Comparison of ENCODE assay signal across 7 mouse cellular contexts in the genomic region with DNA sequence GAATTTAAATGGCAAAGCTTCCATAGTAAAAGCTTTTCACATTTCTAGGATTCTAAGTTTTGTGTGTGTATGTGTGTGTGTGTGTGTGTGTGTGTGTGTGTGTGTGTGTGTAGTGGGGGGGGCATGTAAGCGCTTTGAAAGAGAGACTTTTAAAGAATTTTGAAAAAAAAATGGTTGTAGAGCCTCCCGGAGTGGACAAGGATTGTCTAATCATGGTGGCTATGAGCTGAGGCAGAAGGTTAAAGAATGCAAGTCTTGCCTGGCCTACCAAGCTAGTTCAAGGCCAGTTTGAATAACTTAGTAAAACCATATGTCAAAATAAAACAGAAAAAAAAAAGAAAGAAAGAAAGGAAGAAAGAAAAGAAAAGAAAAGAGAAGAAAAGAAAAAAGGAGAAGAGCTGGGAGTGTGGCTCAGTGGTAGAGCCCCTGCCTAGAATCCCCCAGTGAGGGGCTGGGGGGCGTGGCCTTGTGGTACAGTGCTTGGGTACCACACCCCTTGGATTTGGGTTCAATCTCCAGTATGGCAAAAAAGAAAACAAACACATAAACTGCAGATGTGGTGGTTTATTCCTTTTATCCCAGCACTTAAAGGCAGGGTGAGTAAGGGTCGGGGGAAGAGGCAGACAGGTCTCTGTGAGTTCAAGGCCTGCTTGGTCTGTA. TPM values are rescaled to one million over a fixed set of nuclear protein-coding genes. Genes with fewer than 3 reads are reported as not detected.
DNase-seq lines count a peak whose midpoint lies in the region; ATAC-seq and TF ChIP-seq lines count a peak whose summit lies in the region.

No protein-coding gene starts in this region.

- peak overlapping the region; percentile 80 for H3K4me2 ChIP-seq in lung, postnatal 0 days (replicated peaks; ENCODE audit: low read depth, low read length)
- peak overlapping the region; percentile 87 for H3K4me2 ChIP-seq in forebrain, embryonic 14.5 days (ENCODE audit: low read length)

- H3K9ac ChIP-seq in lung, postnatal 0 days (replicated peaks; ENCODE audit: low read depth) = no peak overlapping the region
- no peak overlapping the region for H3K9ac ChIP-seq in forebrain, embryonic 14.5 days (ENCODE audit: low read length)

- no peak for TF ChIP-seq EP300 in lung, postnatal 0 days (IDR thresholded peaks at IDR 0.05)

- peak overlapping the region; percentile 39; the same call in 1 of the 2 replicates for H3K4me3 ChIP-seq in lung, postnatal 0 days (ENCODE audit: low read depth, low read length)
- H3K4me3 ChIP-seq in lung, adult 2 months (replicated peaks; ENCODE audit: extremely low read depth, low read depth, low read length) = no peak overlapping the region
- peak overlapping the region; percentile 45 for H3K4me3 ChIP-seq in forebrain, embryonic 14.5 days (ENCODE audit: low read depth, low read length)
- H3K4me3 ChIP-seq in limb, embryonic 10.5 days = peak overlapping the region; percentile 65
- peak overlapping the region; percentile 71; the same call in 1 of the 2 replicates for H3K4me3 ChIP-seq in olfactory bulb, adult 2 months (ENCODE audit: insufficient read depth, low read depth, low read length)

- 86% methylated on average over 4 of the region's 4 CpGs for WGBS in lung, postnatal 0 days
- 94% methylated on average over 4 of the region's 4 CpGs for WGBS in lung, adult 2 months
- 86% methylated on average over 4 of the region's 4 CpGs for WGBS in forebrain, embryonic 14.5 days
- WGBS in limb, embryonic 10.5 days = 87% methylated on average over 4 of the region's 4 CpGs
- WGBS in olfactory bulb, adult 2 months = 84% methylated on average over 4 of the region's 4 CpGs

- H3K36me3 ChIP-seq in lung, postnatal 0 days (ENCODE audit: insufficient read depth, low read length) = peaks cover 15% of the 10 kb centered on the region; the same call in 1 of the 2 replicates
- no peaks in the 10 kb centered on the region for H3K36me3 ChIP-seq in forebrain, embryonic 14.5 days (ENCODE audit: control insufficient read depth, insufficient read depth, low read length)
- H3K36me3 ChIP-seq in limb, embryonic 10.5 days = peaks cover 8% of the 10 kb centered on the region; the same call in 1 of the 2 replicates

- TF ChIP-seq CTCF in lung, postnatal 0 days (IDR thresholded peaks at IDR 0.05) = no peak
- TF ChIP-seq CTCF in lung, adult 2 months (IDR thresholded peaks at IDR 0.05; ENCODE audit: insufficient read depth, low read length) = no peak
- no peak for TF ChIP-seq CTCF in olfactory bulb, adult 2 months (IDR thresholded peaks at IDR 0.05; ENCODE audit: insufficient read depth, low read depth, low read length)

- no peaks in the 10 kb centered on the region for H3K9me3 ChIP-seq in lung, postnatal 0 days (ENCODE audit: low read length)
- no peaks in the 10 kb centered on the region for H3K9me3 ChIP-seq in forebrain, embryonic 14.5 days (replicated peaks; ENCODE audit: control insufficient read depth, low read length)
- H3K9me3 ChIP-seq in limb, embryonic 10.5 days (replicated peaks) = no peaks in the 10 kb centered on the region

- peak overlapping the region; percentile 43; the same call in 1 of the 2 replicates for H3K27ac ChIP-seq in lung, postnatal 0 days (ENCODE audit: low read length)
- no peak overlapping the region for H3K27ac ChIP-seq in forebrain, embryonic 14.5 days (ENCODE audit: low read depth, low read length)
- H3K27ac ChIP-seq in limb, embryonic 10.5 days = no peak overlapping the region
- no peak overlapping the region for H3K27ac ChIP-seq in olfactory bulb, adult 2 months (ENCODE audit: insufficient read depth, low read depth, low read length)

- no peak for DNase-seq in lung, postnatal 0 days (ENCODE audit: low spot score)
- DNase-seq in lung, adult 2 months = no peak
- DNase-seq in forebrain, embryonic 14.5 days (ENCODE audit: low spot score) = no peak
- no peak for DNase-seq in limb, embryonic 10.5 days (ENCODE audit: low spot score)
- no peak for DNase-seq in urinary bladder, adult 2 months (ENCODE audit: low spot score)
- DNase-seq in cerebellum, adult 11 months = no peak

- no peak for ATAC-seq in lung, postnatal 0 days
- ATAC-seq in forebrain, embryonic 14.5 days = no peak

- no peaks in the 10 kb centered on the region for H3K27me3 ChIP-seq in lung, postnatal 0 days (replicated peaks; ENCODE audit: insufficient read depth, low read length)
- H3K27me3 ChIP-seq in forebrain, embryonic 14.5 days (replicated peaks; ENCODE audit: control insufficient read depth, insufficient read depth, low read length) = no peaks in the 10 kb centered on the region
- no peaks in the 10 kb centered on the region for H3K27me3 ChIP-seq in limb, embryonic 10.5 days (ENCODE audit: low read depth, poor library complexity, severe bottlenecking)

- TF ChIP-seq POLR2A in lung, adult 2 months (IDR thresholded peaks at IDR 0.05; ENCODE audit: borderline replicate concordance, extremely low read depth, low read depth, low read length) = no peak
- no peak for TF ChIP-seq POLR2A in olfactory bulb, adult 2 months (IDR thresholded peaks at IDR 0.05; ENCODE audit: insufficient read depth, low read depth, low read length)

- H3K4me1 ChIP-seq in lung, postnatal 0 days (ENCODE audit: insufficient read depth, low read depth, low read length) = peaks cover 24% of the 10 kb centered on the region
- H3K4me1 ChIP-seq in lung, adult 2 months (ENCODE audit: control insufficient read depth, insufficient read depth, low read length) = peaks cover 16% of the 10 kb centered on the region
- H3K4me1 ChIP-seq in forebrain, embryonic 14.5 days (ENCODE audit: control insufficient read depth, insufficient read depth, low read length) = peaks cover 32% of the 10 kb centered on the region
- H3K4me1 ChIP-seq in limb, embryonic 10.5 days = peaks cover 46% of the 10 kb centered on the region
- peaks cover 32% of the 10 kb centered on the region for H3K4me1 ChIP-seq in olfactory bulb, adult 2 months (ENCODE audit: control insufficient read depth, insufficient read depth, low read length)

RNA-seq across cellular contexts. Expression of a gene that starts 6.8 kb away (rescaled TPM):
- polyA plus RNA-seq in lung, postnatal 0 days (2015; fragmentation: Nextera tagmentation; extraction: Ambion mirVana) = 5.3 and 8.2 TPM in 2 replicates
- 1.7 and 5.5 TPM in 2 replicates for polyA plus RNA-seq in lung, adult 2 months (2012; rRNA removed)
- polyA plus RNA-seq in forebrain, embryonic 14.5 days (2014; fragmentation: Nextera tagmentation; extraction: Ambion mirVana) = 2.8 and 5.7 TPM in 2 replicates
- polyA plus RNA-seq in limb, embryonic 10.5 days (2016; fragmentation: Nextera tagmentation; extraction: Ambion mirVana) = 5.9 and 7.4 TPM in 2 replicates
- polyA plus RNA-seq in olfactory bulb, adult 2 months (2012; ENCODE audit: insufficient read depth, insufficient read length, low replicate concordance, missing spikeins) = not detected in 2 replicates
- polyA plus RNA-seq in urinary bladder, adult 2 months (2012; rRNA removed) = 1.5 and 4.1 TPM in 2 replicates

RNA-seq across cellular contexts. Expression of a gene that starts 18.4 kb away (rescaled TPM):
- 0.18 and 0.21 TPM in 2 replicates for polyA plus RNA-seq in lung, postnatal 0 days (2015; fragmentation: Nextera tagmentation; extraction: Ambion mirVana)
- polyA plus RNA-seq in lung, adult 2 months (2012; rRNA removed) = 0.09 TPM in 1 of 2 replicates, not detected in the other
- 1.6 and 2.1 TPM in 2 replicates for polyA plus RNA-seq in forebrain, embryonic 14.5 days (2014; fragmentation: Nextera tagmentation; extraction: Ambion mirVana)
- 0.05 and 0.06 TPM in 2 replicates for polyA plus RNA-seq in limb, embryonic 10.5 days (2016; fragmentation: Nextera tagmentation; extraction: Ambion mirVana)
- polyA plus RNA-seq in olfactory bulb, adult 2 months (2012; ENCODE audit: insufficient read depth, insufficient read length, low replicate concordance, missing spikeins) = not detected in 2 replicates
- polyA plus RNA-seq in urinary bladder, adult 2 months (2012; rRNA removed) = 0.08 and 0.18 TPM in 2 replicates

RNA-seq across cellular contexts. Expression of a gene that starts 27.7 kb away (rescaled TPM):
- 65.1 and 71.8 TPM in 2 replicates for polyA plus RNA-seq in lung, postnatal 0 days (2015; fragmentation: Nextera tagmentation; extraction: Ambion mirVana)
- 141 and 153 TPM in 2 replicates for polyA plus RNA-seq in lung, adult 2 months (2012; rRNA removed)
- 112 and 115 TPM in 2 replicates for polyA plus RNA-seq in forebrain, embryonic 14.5 days (2014; fragmentation: Nextera tagmentation; extraction: Ambion mirVana)
- polyA plus RNA-seq in limb, embryonic 10.5 days (2016; fragmentation: Nextera tagmentation; extraction: Ambion mirVana) = 149 and 158 TPM in 2 replicates
- polyA plus RNA-seq in olfactory bulb, adult 2 months (2012; ENCODE audit: insufficient read depth, insufficient read length, low replicate concordance, missing spikeins) = not detected in 2 replicates
- 104 and 116 TPM in 2 replicates for polyA plus RNA-seq in urinary bladder, adult 2 months (2012; rRNA removed)
